Mouse (Mus musculus) intestine, embryonic 16.5 days (tissue): ENCODE data around the gene Stx17. TPM values are rescaled to one million over a fixed set of nuclear protein-coding genes. Genes with fewer than 3 reads are reported as not detected.

Experiments used
- ATAC-seq: fragments of 200-750 bp; cut with Nextera tagmentation; 2 replicates; pipeline ENCODE4 v1.8.0; 2017; ENCODE audit warnings: moderate TSS enrichment, moderate library complexity
- H3K27ac ChIP-seq: fragments of 300-500 bp; sonication (generic); 2 replicates; pipeline ENCODE4 v1.5.1; 2014; ENCODE audit warnings: mild to moderate bottlenecking, low read length
- H3K27me3 ChIP-seq: fragments of 300-500 bp; sonication (generic); replicated peaks from 2 replicates; pipeline ENCODE4 v1.6.1; 2014; ENCODE audit warnings: low read length, control low read depth, mixed read lengths; ENCODE audit not compliant: control insufficient read depth, insufficient read depth
- H3K36me3 ChIP-seq: fragments of 300-500 bp; sonication (generic); 2 replicates; pipeline ENCODE4 v1.6.1; 2014; ENCODE audit warnings: low read length, control low read depth; ENCODE audit not compliant: control insufficient read depth, insufficient read depth
- H3K4me1 ChIP-seq: fragments of 300-500 bp; sonication (generic); 2 replicates; pipeline ENCODE4 v1.6.1; 2014; ENCODE audit warnings: low read length, control low read depth, mixed read lengths; ENCODE audit not compliant: control insufficient read depth, insufficient read depth
- H3K4me2 ChIP-seq: fragments of 300-500 bp; sonication (generic); 2 replicates; pipeline ENCODE4 v1.6.1; 2014; ENCODE audit warnings: low read depth, low read length, control low read depth
- H3K4me3 ChIP-seq: fragments of 300-500 bp; sonication (generic); 2 replicates; pipeline ENCODE4 v1.5.1; 2014; ENCODE audit warnings: mild to moderate bottlenecking, low read length
- H3K9ac ChIP-seq: fragments of 300-500 bp; sonication (generic); 2 replicates; pipeline ENCODE4 v1.6.1; 2014; ENCODE audit warnings: low read depth, low read length
- H3K9me3 ChIP-seq: fragments of 300-500 bp; sonication (generic); 2 replicates; pipeline ENCODE4 v1.6.1; 2016; ENCODE audit warnings: low read length, control low read depth; ENCODE audit not compliant: control insufficient read depth
- WGBS: fragments of 180-500 bp; shearing (Covaris S2); extraction: QIAGEN DNeasy Blood & Tissue Kit; methylation state at CpG from one replicate; pipeline ENCODE4 v1.1.7; 2014; 5-methylcytosine and 5-hydroxymethylcytosine counted together
- polyA plus RNA-seq: library from polyadenylated mRNA; unstranded; fragments of >200 nt; fragmentation: Nextera tagmentation; extraction: Ambion mirVana; gene quantifications from 2 replicates; pipeline ENCODE4 v1.2.1, GENCODE M21; 2015

Stx17 gene
- polyA plus RNA-seq, 1 experiment from 2014 or later: 24.5 TPM

- ATAC-seq: no peak
- Histone ChIP-seq H3K27ac (no peak overlapping the region), H3K4me2 (no peak overlapping the region), H3K9me3 (no peaks in the 10 kb centered on the region), H3K27me3 (no peaks in the 10 kb centered on the region), H3K36me3 (no peaks in the 10 kb centered on the region), H3K9ac (no peak overlapping the region), H3K4me1 (no peaks in the 10 kb centered on the region), H3K4me3 (no peak overlapping the region)
- WGBS: 72% methylated on average over 2 of the region's 2 CpGs
These were observed 22.7 kb upstream of the Stx17 start for GRCm38 (mm10) chr4:48101981-48102380.

- H3K27me3 ChIP-seq: no peaks in the 10 kb centered on the region
- WGBS: 70% methylated on average over 5 of the region's 5 CpGs
- no peaks in the 10 kb centered on the region for H3K36me3 ChIP-seq
- H3K9me3 ChIP-seq: no peaks in the 10 kb centered on the region
- no peak for ATAC-seq
- no peaks in the 10 kb centered on the region for H3K4me1 ChIP-seq
- no peak overlapping the region for H3K9ac ChIP-seq
- H3K4me3 ChIP-seq: no peak overlapping the region
- no peak overlapping the region for H3K4me2 ChIP-seq
- H3K27ac ChIP-seq: no peak overlapping the region
These were observed 19.3 kb upstream of the Stx17 start for GRCm38 (mm10) chr4:48105387-48105786.

GRCm38 (mm10) chr4:48107086-48107485, 17.6 kb upstream of the Stx17 start:
- no peak for ATAC-seq
- Histone ChIP-seq H3K9me3 (no peaks in the 10 kb centered on the region), H3K4me1 (no peaks in the 10 kb centered on the region), H3K9ac (no peak overlapping the region), H3K27me3 (no peaks in the 10 kb centered on the region), H3K4me2 (no peak overlapping the region), H3K36me3 (no peaks in the 10 kb centered on the region), H3K27ac (no peak overlapping the region), H3K4me3 (no peak overlapping the region)
- 88% methylated on average over 6 of the region's 6 CpGs for WGBS

- no peaks in the 10 kb centered on the region for H3K36me3 ChIP-seq
- no peak overlapping the region for H3K4me3 ChIP-seq
- WGBS: 63% methylated on average over 2 of the region's 2 CpGs
- ATAC-seq: no peak
- no peak overlapping the region for H3K4me2 ChIP-seq
- no peaks in the 10 kb centered on the region for H3K4me1 ChIP-seq
- H3K9me3 ChIP-seq: no peaks in the 10 kb centered on the region
- H3K9ac ChIP-seq: no peak overlapping the region
- H3K27me3 ChIP-seq: no peaks in the 10 kb centered on the region
- H3K27ac ChIP-seq: no peak overlapping the region
These were observed 16.1 kb upstream of the Stx17 start for GRCm38 (mm10) chr4:48108591-48108990.

GRCm38 (mm10) chr4:48110331-48110730, 14.4 kb upstream of the Stx17 start:
- Histone ChIP-seq H3K36me3 (no peaks in the 10 kb centered on the region), H3K27me3 (no peaks in the 10 kb centered on the region), H3K4me3 (no peak overlapping the region), H3K9me3 (no peaks in the 10 kb centered on the region), H3K9ac (no peak overlapping the region), H3K4me2 (no peak overlapping the region), H3K4me1 (no peaks in the 10 kb centered on the region), H3K27ac (no peak overlapping the region)
- no peak for ATAC-seq
- 77% methylated on average over 3 of the region's 3 CpGs for WGBS

GRCm38 (mm10) chr4:48116191-48116590, 8.5 kb upstream of the Stx17 start:
- WGBS: 61% methylated on average over 4 of the region's 4 CpGs
- Histone ChIP-seq H3K9me3 (no peaks in the 10 kb centered on the region), H3K36me3 (no peaks in the 10 kb centered on the region), H3K4me2 (no peak overlapping the region), H3K9ac (no peak overlapping the region), H3K4me3 (no peak overlapping the region), H3K27ac (no peak overlapping the region), H3K27me3 (no peaks in the 10 kb centered on the region), H3K4me1 (no peaks in the 10 kb centered on the region)
- no peak for ATAC-seq

- Histone ChIP-seq H3K9ac (peak overlapping the region; percentile 96; the same call in 1 of the 2 replicates), H3K27me3 (no peaks in the 10 kb centered on the region), H3K4me1 (0 out of 2 replicates have a peak, but pooled peaks cover 5% of the 10 kb centered on the region), H3K27ac (no peak overlapping the region), H3K4me2 (peak overlapping the region; percentile 73), H3K9me3 (no peaks in the 10 kb centered on the region), H3K36me3 (no peaks in the 10 kb centered on the region), H3K4me3 (peak overlapping the region; percentile 95)
- WGBS: 4% methylated on average over 9 of the region's 9 CpGs
- peak; percentile 88 for ATAC-seq
These were observed 321 bp upstream of the Stx17 start for GRCm38 (mm10) chr4:48124416-48124772.

GRCm38 (mm10) chr4:48130314-48130713, 5.6 kb downstream of the Stx17 start:
- Histone ChIP-seq H3K9me3 (no peaks in the 10 kb centered on the region), H3K27me3 (no peaks in the 10 kb centered on the region), H3K36me3 (no peaks in the 10 kb centered on the region), H3K27ac (no peak overlapping the region), H3K9ac (no peak overlapping the region), H3K4me2 (no peak overlapping the region), H3K4me3 (no peak overlapping the region), H3K4me1 (0 out of 2 replicates have a peak, but pooled peaks cover 4% of the 10 kb centered on the region)
- WGBS: 82% methylated on average over 6 of the region's 6 CpGs
- ATAC-seq: no peak

- no peak overlapping the region for H3K27ac ChIP-seq
- no peak for ATAC-seq
- no peaks in the 10 kb centered on the region for H3K4me1 ChIP-seq
- no peaks in the 10 kb centered on the region for H3K27me3 ChIP-seq
- H3K36me3 ChIP-seq: no peaks in the 10 kb centered on the region
- no peak overlapping the region for H3K4me3 ChIP-seq
- H3K4me2 ChIP-seq: no peak overlapping the region
- no peak overlapping the region for H3K9ac ChIP-seq
- WGBS: 88% methylated on average over 9 of the region's 9 CpGs
- no peaks in the 10 kb centered on the region for H3K9me3 ChIP-seq
These were observed 6.9 kb downstream of the Stx17 start for GRCm38 (mm10) chr4:48131606-48132005.

- WGBS: 68% methylated on average over 3 of the region's 3 CpGs
- Histone ChIP-seq H3K27ac (no peak overlapping the region), H3K9ac (no peak overlapping the region), H3K9me3 (no peaks in the 10 kb centered on the region), H3K27me3 (no peaks in the 10 kb centered on the region), H3K4me2 (no peak overlapping the region), H3K4me3 (no peak overlapping the region), H3K4me1 (no peaks in the 10 kb centered on the region), H3K36me3 (no peaks in the 10 kb centered on the region)
- ATAC-seq: no peak
These were observed 8.0 kb downstream of the Stx17 start for GRCm38 (mm10) chr4:48132721-48133120.
